Mouse (Mus musculus) lung, embryonic 15.5 days (tissue): ENCODE results near the gene Ppl. TPM values are rescaled to one million over a fixed set of nuclear protein-coding genes. Genes with fewer than 3 reads are reported as not detected.
A peak's percentile ranks its signal among the peaks of the same experiment; 100 is the strongest.

Experiments used
- ATAC-seq: fragments of 200-750 bp; cut with Nextera tagmentation; 2 replicates; pipeline ENCODE4 v1.8.0; 2017; ENCODE audit warnings: moderate number of reproducible peaks, borderline replicate concordance; ENCODE audit not compliant: low FRiP score, low TSS enrichment; ENCODE audit errors: extremely low read depth
- H3K27ac ChIP-seq: fragments of 300-500 bp; sonication (generic); 2 replicates; pipeline ENCODE4 v1.5.1; 2015; ENCODE audit warnings: moderate library complexity, mild to moderate bottlenecking, inconsistent platforms
- H3K27me3 ChIP-seq: fragments of 300-500 bp; sonication (generic); 2 replicates; pipeline ENCODE4 v1.6.1; 2015; ENCODE audit warnings: inconsistent platforms
- H3K36me3 ChIP-seq: fragments of 300-500 bp; sonication (generic); 2 replicates; pipeline ENCODE4 v1.6.1; 2015; ENCODE audit warnings: inconsistent platforms
- H3K4me1 ChIP-seq: fragments of 300-500 bp; sonication (generic); 2 replicates; pipeline ENCODE4 v1.6.1; 2015; ENCODE audit warnings: inconsistent platforms
- H3K4me2 ChIP-seq: fragments of 300-500 bp; sonication (generic); 2 replicates; pipeline ENCODE4 v1.6.1; 2015; ENCODE audit warnings: inconsistent platforms, mild to moderate bottlenecking, moderate library complexity
- H3K4me3 ChIP-seq: fragments of 300-500 bp; sonication (generic); 2 replicates; pipeline ENCODE4 v1.5.1; 2015; ENCODE audit warnings: mild to moderate bottlenecking, inconsistent platforms
- H3K9ac ChIP-seq: fragments of 300-500 bp; sonication (generic); 2 replicates; pipeline ENCODE4 v1.6.1; 2015; ENCODE audit warnings: inconsistent platforms
- H3K9me3 ChIP-seq: fragments of 300-500 bp; sonication (generic); 2 replicates; pipeline ENCODE4 v1.6.1; 2016; ENCODE audit warnings: inconsistent platforms
- WGBS: fragments of 180-500 bp; shearing (Covaris S2); methylation state at CpG from one replicate; pipeline ENCODE4 v1.1.7; 2015; 5-methylcytosine and 5-hydroxymethylcytosine counted together
- polyA plus RNA-seq: library from polyadenylated mRNA; unstranded; fragments of >200 nt; fragmentation: Nextera tagmentation; extraction: Ambion mirVana; gene quantifications from 2 replicates; pipeline ENCODE4 v1.2.1, GENCODE M21; 2015

Gene Ppl
- polyA plus RNA-seq, result 6.3 and 6.7 TPM in 2 replicates

DNA sequence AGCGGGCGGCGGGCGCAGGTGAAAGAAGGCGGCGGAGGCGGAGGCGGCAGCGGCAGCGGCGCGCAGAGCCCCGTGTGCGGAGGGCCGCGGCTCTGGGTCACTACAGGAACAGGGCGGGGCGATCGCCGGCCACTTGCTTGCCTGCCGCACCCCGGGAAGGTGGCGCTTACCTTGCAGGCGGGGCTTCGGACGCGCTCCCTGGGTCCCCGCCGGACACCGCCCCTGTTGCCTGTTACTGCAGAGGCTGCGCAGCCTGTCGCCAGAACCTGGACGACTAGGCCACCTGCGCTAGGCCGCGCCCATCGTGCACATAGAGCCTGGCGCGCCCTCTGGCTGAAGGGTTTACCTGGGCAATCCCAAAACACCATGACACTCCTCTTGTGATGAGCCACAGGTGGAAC is at the start of gene Ppl:
Gene Ppl (minus strand): TSS at position 21 of the 401 bp plus-strand sequence.
- H3K36me3 ChIP-seq, result no peaks in the 10 kb centered on the region
- WGBS, result 1% methylated on average over 38 of the region's 39 CpGs
- peak within 1 kb of the TSS; percentile 51 for H3K9ac ChIP-seq
- peak within 1 kb of the TSS; percentile 47 for H3K27ac ChIP-seq
- peak within 1 kb of the TSS; percentile 62 for H3K4me2 ChIP-seq
- H3K9me3 ChIP-seq, result no peaks in the 10 kb centered on the region
- H3K27me3 ChIP-seq, result peaks cover 48% of the 10 kb centered on the region
- ATAC-seq, result peak; percentile 54
- peaks cover 58% of the 10 kb centered on the region for H3K4me1 ChIP-seq
- peak within 1 kb of the TSS; percentile 52 for H3K4me3 ChIP-seq

DNA sequence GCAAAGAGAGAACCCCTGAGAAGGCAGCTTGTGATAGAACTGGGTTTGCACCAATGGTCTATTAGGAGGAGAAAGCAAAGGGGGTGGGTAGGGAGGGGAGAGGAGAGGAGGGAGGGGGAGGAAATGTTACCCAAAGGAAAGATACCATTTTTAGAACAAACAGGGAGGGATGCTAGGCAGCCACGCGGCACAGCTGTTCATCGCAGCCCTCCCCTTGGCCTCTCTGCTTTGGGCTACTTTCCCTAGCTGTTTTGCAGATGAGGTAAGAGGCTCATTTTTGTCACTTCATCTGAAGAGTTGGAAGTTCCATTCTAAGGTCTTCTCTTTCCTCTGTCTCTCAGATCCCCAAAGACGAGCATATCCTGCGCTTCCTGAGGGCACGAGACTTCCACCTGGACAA is 40.4 kb upstream of the Ppl start:
- ATAC-seq, result no peak
- 82% methylated on average over 6 of the region's 6 CpGs for WGBS

GRCm38 (mm10) chr16:5168829-5169228 is 36.6 kb upstream of the Ppl start:
- Histone ChIP-seq H3K27me3 (no peaks in the 10 kb centered on the region), H3K27ac (no peak overlapping the region), H3K4me3 (no peak overlapping the region), H3K4me2 (no peak overlapping the region), H3K36me3 (no peaks in the 10 kb centered on the region), H3K9me3 (no peaks in the 10 kb centered on the region), H3K9ac (no peak overlapping the region), H3K4me1 (no peaks in the 10 kb centered on the region)
- no peak for ATAC-seq
- 64% methylated on average over 5 of the region's 5 CpGs for WGBS

More for the DNA sequence above, 40.4 kb upstream of the Ppl start:
- H3K9me3 ChIP-seq, result no peaks in the 10 kb centered on the region
- no peak overlapping the region for H3K4me3 ChIP-seq
- H3K4me2 ChIP-seq, result no peak overlapping the region
- H3K4me1 ChIP-seq, result no peaks in the 10 kb centered on the region
- no peak overlapping the region for H3K9ac ChIP-seq
- H3K27ac ChIP-seq, result no peak overlapping the region
- no peaks in the 10 kb centered on the region for H3K36me3 ChIP-seq
- H3K27me3 ChIP-seq, result no peaks in the 10 kb centered on the region

DNA sequence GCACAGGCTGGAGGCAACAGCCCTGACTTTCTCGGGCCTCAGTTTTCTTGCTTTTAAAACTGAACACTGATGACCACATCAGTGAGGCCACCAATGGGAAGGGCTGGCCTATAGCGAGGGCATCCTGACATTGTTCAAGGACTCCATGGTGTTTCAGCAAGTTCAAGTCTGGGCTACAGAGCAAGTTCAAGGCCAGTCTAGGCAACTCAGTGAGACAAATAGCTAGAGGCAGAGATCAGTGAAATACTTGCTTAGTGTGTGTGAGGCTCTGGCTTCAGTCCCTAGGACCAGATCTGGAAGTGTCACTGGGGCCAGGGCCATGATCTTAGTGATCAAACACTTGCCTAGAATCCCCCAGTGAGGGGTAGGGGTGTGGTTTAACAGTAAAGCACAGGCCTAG is 35.8 kb upstream of the Ppl start:
- Histone ChIP-seq H3K9ac (no peak overlapping the region), H3K9me3 (no peaks in the 10 kb centered on the region), H3K4me2 (no peak overlapping the region), H3K4me1 (no peaks in the 10 kb centered on the region), H3K36me3 (no peaks in the 10 kb centered on the region), H3K27me3 (no peaks in the 10 kb centered on the region), H3K4me3 (no peak overlapping the region), H3K27ac (no peak overlapping the region)
- no peak for ATAC-seq
- WGBS, result 78% methylated on average over 2 of the region's 2 CpGs

DNA sequence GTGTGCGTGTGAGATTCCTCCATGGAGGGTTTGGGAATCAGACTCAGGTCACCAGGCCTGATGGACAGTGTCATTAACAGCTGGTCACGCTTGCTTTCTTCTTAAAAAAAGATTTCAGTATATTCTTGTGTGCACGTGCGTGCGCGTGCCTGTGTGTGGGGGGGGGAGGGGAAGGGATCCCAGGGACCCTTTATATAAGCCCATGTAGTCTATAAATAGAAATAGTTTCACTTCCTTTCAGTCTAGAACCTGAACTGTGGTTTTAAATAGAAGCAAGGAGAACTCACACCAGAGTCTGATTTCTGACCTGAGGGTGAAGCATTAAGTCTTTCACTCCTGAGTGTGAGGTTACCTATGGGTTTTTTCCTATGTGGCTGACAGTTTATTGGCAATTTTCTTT is 32.1 kb upstream of the Ppl start:
- Histone ChIP-seq H3K27me3 (no peaks in the 10 kb centered on the region), H3K4me1 (no peaks in the 10 kb centered on the region), H3K4me3 (no peak overlapping the region), H3K4me2 (no peak overlapping the region), H3K9ac (no peak overlapping the region), H3K27ac (no peak overlapping the region), H3K9me3 (no peaks in the 10 kb centered on the region), H3K36me3 (no peaks in the 10 kb centered on the region)
- WGBS, result 68% methylated on average over 6 of the region's 6 CpGs
- ATAC-seq, result no peak

GRCm38 (mm10) chr16:5159248-5159647 is 27.0 kb upstream of the Ppl start:
- no peak overlapping the region for H3K4me3 ChIP-seq
- no peaks in the 10 kb centered on the region for H3K9me3 ChIP-seq
- no peak overlapping the region for H3K4me2 ChIP-seq
- no peak overlapping the region for H3K9ac ChIP-seq
- no peaks in the 10 kb centered on the region for H3K4me1 ChIP-seq
- H3K27me3 ChIP-seq, result no peaks in the 10 kb centered on the region
- WGBS, result 52% methylated on average over 8 of the region's 8 CpGs
- no peak for ATAC-seq
- no peaks in the 10 kb centered on the region for H3K36me3 ChIP-seq
- H3K27ac ChIP-seq, result no peak overlapping the region

DNA sequence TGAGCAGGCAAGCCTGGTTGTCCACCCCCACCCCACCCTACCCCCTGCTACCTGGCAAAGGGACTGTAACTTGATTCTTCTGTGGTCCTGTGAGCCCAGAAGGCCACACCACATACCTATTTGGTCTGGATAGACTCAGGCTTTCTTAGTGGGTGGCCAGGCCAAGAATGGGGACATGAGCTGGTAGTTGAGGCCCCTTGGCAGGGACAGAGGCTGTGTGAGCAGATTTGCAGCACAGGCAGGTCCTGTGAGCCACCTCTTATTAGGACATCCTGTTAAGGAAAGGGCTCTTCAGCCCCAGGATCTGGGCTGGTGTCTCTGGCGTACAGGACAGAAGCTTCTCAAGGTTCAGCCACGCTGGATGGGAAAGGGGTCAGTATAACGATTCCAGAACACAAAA is 24.9 kb upstream of the Ppl start:
- H3K9me3 ChIP-seq, result no peaks in the 10 kb centered on the region
- no peaks in the 10 kb centered on the region for H3K27me3 ChIP-seq
- H3K4me3 ChIP-seq, result no peak overlapping the region
- no peaks in the 10 kb centered on the region for H3K36me3 ChIP-seq
- H3K9ac ChIP-seq, result no peak overlapping the region
- H3K4me1 ChIP-seq, result no peaks in the 10 kb centered on the region
- H3K27ac ChIP-seq, result no peak overlapping the region
- ATAC-seq, result no peak
- no peak overlapping the region for H3K4me2 ChIP-seq
- WGBS, result 52% methylated on average over 3 of the region's 3 CpGs

DNA sequence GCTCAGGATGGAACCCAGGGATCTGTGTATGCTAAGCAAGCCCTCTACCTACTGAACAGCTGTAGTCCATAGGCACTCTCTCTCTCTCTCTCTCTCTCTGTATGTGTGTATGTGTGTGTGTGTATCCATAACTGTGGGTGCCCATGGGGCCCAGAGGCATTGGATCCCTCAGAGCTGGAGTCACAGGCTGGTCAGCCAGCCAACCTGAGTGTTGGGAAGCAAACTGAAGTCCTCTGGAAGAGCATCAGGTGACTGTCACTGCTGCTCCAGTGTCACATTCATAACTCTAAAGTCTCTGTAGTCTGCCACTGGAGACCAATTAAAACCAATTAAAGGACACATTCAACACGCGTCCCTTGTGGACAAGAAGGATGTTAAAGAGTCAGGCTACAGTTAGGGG is 24.3 kb upstream of the Ppl start:
- Histone ChIP-seq H3K27me3 (no peaks in the 10 kb centered on the region), H3K9me3 (no peaks in the 10 kb centered on the region), H3K4me1 (no peaks in the 10 kb centered on the region), H3K27ac (no peak overlapping the region), H3K9ac (no peak overlapping the region), H3K36me3 (no peaks in the 10 kb centered on the region), H3K4me3 (no peak overlapping the region), H3K4me2 (no peak overlapping the region)
- no peak for ATAC-seq
- 48% methylated on average over 2 of the region's 2 CpGs for whole genome bisulfite sequencing

DNA sequence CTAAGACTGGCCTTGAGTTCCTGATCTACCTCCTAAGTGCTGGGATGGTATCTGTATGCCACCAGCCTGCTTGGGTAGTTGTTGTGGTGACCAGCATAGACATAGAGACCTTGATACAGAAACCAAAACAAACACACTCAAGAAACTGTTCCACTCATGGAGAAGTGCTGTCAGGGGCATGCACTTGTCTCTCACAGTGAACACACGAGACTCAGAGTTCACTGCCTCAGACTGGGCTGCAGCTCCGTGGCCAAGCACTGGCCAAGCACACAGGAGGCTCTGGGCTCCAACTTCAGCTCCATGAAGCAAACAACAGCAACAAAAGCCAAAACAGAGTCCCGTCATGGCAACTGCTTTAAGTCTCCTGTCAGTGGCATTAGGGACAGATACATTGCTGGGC is 22.8 kb upstream of the Ppl start:
- WGBS, result 35% methylated on average over 3 of the region's 3 CpGs
- no peaks in the 10 kb centered on the region for H3K27me3 ChIP-seq
- no peak overlapping the region for H3K9ac ChIP-seq
- H3K9me3 ChIP-seq, result no peaks in the 10 kb centered on the region
- no peak overlapping the region for H3K4me3 ChIP-seq
- H3K4me1 ChIP-seq, result no peaks in the 10 kb centered on the region
- no peak overlapping the region for H3K4me2 ChIP-seq
- no peak overlapping the region for H3K27ac ChIP-seq
- no peaks in the 10 kb centered on the region for H3K36me3 ChIP-seq
- ATAC-seq, result no peak

DNA sequence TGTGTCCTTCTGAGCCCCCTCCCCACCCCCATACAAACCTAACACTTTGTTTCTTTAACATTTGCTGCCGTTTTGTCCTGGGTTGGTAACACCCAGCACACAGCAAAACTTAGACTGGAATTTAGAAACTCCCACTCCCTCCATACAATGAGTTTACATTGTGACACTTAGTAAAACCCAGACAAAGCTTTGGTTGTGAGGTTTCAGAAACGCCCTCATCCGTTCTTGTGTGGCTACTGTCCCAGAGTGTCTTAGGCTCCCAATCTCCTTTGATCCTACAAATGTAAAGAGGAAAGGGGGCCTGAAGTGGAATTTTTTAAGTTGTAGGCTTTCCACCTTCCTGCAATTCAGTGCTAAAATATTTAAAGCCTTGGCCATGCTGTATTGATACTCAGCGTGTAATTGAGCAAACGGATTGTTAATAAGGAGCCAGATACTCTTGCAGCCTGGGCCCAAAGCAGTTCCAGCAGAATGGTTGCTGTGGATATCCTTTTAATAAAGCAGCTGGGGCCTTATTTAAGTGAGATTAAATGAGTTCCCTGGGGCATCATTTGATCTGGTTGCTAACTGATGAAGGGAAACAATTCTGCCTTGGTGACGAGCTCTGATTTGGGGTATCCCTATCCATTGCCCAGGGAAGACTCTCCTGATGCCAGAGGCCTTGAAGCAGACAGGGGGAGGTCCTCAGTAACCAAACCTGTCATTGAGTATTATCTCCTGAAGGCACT is 21.2 kb upstream of the Ppl start:
- H3K36me3 ChIP-seq, result no peaks in the 10 kb centered on the region
- H3K27me3 ChIP-seq, result no peaks in the 10 kb centered on the region
- H3K9ac ChIP-seq, result no peak overlapping the region
- H3K4me2 ChIP-seq, result no peak overlapping the region; the same call in 1 of the 2 replicates
- WGBS, result 43% methylated on average over 6 of the region's 6 CpGs
- peak; percentile 72 for ATAC-seq
- no peaks in the 10 kb centered on the region for H3K9me3 ChIP-seq
- H3K4me1 ChIP-seq, result no peaks in the 10 kb centered on the region
- H3K27ac ChIP-seq, result peak overlapping the region; percentile 82
- no peak overlapping the region for H3K4me3 ChIP-seq

GRCm38 (mm10) chr16:5150544-5150943 is 18.3 kb upstream of the Ppl start:
- no peak for ATAC-seq
- no peak overlapping the region for H3K9ac ChIP-seq

DNA sequence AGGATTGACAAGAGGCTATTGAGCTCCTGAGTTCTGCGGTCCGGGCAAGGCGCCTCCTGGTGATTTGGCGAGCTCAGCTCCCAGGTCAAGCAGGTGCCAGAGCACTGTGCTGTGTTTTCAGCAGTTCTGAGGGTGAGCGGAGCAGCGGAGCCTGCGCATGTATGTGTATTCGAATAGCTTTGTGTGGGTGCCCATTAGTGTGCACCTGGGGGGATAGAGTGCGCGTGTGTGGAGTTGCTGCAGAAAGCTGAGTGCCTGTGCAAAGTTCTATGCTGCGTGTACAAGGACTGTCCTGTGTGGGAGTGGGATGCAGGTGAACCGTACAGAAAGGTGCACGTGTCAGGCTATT is 14.8 kb upstream of the Ppl start, which contains the start of gene Sec14l5:
Gene Sec14l5 (plus strand): TSS at position 73 of the 349 bp plus-strand sequence.
- Histone ChIP-seq H3K27ac (no peak within 1 kb of the TSS), H3K9me3 (no peaks in the 10 kb centered on the region), H3K36me3 (no peaks in the 10 kb centered on the region), H3K9ac (no peak within 1 kb of the TSS), H3K4me2 (peak within 1 kb of the TSS; percentile 66), H3K4me3 (peak within 1 kb of the TSS; percentile 34), H3K4me1 (peaks cover 12% of the 10 kb centered on the region), H3K27me3 (peaks cover 14% of the 10 kb centered on the region)
- no peak for ATAC-seq
- 15% methylated on average over 13 of the region's 13 CpGs for WGBS

More at GRCm38 (mm10) chr16:5150544-5150943, 18.3 kb upstream of the Ppl start:
- H3K36me3 ChIP-seq, result no peaks in the 10 kb centered on the region
- H3K27me3 ChIP-seq, result peaks cover 14% of the 10 kb centered on the region
- no peaks in the 10 kb centered on the region for H3K9me3 ChIP-seq
- 79% methylated on average over 10 of the region's 10 CpGs for WGBS
- H3K4me1 ChIP-seq, result peaks cover 12% of the 10 kb centered on the region
- H3K4me2 ChIP-seq, result no peak overlapping the region
- H3K4me3 ChIP-seq, result no peak overlapping the region
- no peak overlapping the region for H3K27ac ChIP-seq
